Mouse (Mus musculus) layer of hippocampus, adult 9-11 months (tissue): ENCODE measurements around the gene Dnajc30.
"Not testable (repeated sequence)": the region's sequence is repeated elsewhere in the genome, so short reads cannot be mapped to it uniquely, and the experiment has no call there.

Experiments used
- DNase-seq: peaks from one replicate; pipeline ENCODE4 v3.0.0; 2022

The Dnajc30 gene

GRCm38 (mm10) chr5:135064909-135065446 lies 976 bp downstream of the Dnajc30 start, which contains the start of gene Bud23:
Bud23 (minus strand) TSS chr5:135064959.
- DNase-seq: not testable (repeated sequence)

- no peak for DNase-seq
These were observed 2.0 kb downstream of the Dnajc30 start for GRCm38 (mm10) chr5:135066008-135066407.

- DNase-seq: no peak
These were observed 6.4 kb downstream of the Dnajc30 start for GRCm38 (mm10) chr5:135070448-135070847.

GRCm38 (mm10) chr5:135072061-135072460 lies 8.1 kb downstream of the Dnajc30 start:
- DNase-seq: no peak

- no peak for DNase-seq
These were observed 8.7 kb downstream of the Dnajc30 start for GRCm38 (mm10) chr5:135072720-135073119.

- DNase-seq: no peak
These were observed 9.5 kb downstream of the Dnajc30 start for GRCm38 (mm10) chr5:135073349-135074150.

GRCm38 (mm10) chr5:135075655-135076054 lies 11.7 kb downstream of the Dnajc30 start:
- DNase-seq: no peak

GRCm38 (mm10) chr5:135076368-135076767 lies 12.4 kb downstream of the Dnajc30 start:
- no peak for DNase-seq

- peak; percentile 65 for DNase-seq
These were observed 13.0 kb downstream of the Dnajc30 start for GRCm38 (mm10) chr5:135076931-135077505.

GRCm38 (mm10) chr5:135077564-135078481 lies 13.8 kb downstream of the Dnajc30 start, which contains the start of gene Vps37d:
Vps37d (minus strand) TSS chr5:135078266.
- peak; percentile 89 for DNase-seq

- DNase-seq: no peak
These were observed 14.4 kb downstream of the Dnajc30 start for GRCm38 (mm10) chr5:135078482-135078810.

- DNase-seq: no peak
These were observed 15.6 kb downstream of the Dnajc30 start for GRCm38 (mm10) chr5:135079578-135079977.

GRCm38 (mm10) chr5:135080539-135080938 lies 16.5 kb downstream of the Dnajc30 start:
- DNase-seq: no peak

GRCm38 (mm10) chr5:135086871-135087270 lies 22.9 kb downstream of the Dnajc30 start:
- no peak for DNase-seq

- no peak for DNase-seq
These were observed 25.7 kb downstream of the Dnajc30 start, which contains the start of gene Mlxipl for GRCm38 (mm10) chr5:135089653-135090052. Mlxipl (plus strand) TSS chr5:135089890.

GRCm38 (mm10) chr5:135100981-135101380 lies 37.0 kb downstream of the Dnajc30 start:
- no peak for DNase-seq

GRCm38 (mm10) chr5:135103999-135104660 lies 40.1 kb downstream of the Dnajc30 start:
- DNase-seq: no peak

- DNase-seq: peak; percentile 71
These were observed 42.8 kb downstream of the Dnajc30 start for GRCm38 (mm10) chr5:135106758-135107256.

GRCm38 (mm10) chr5:135107521-135108501 lies 43.8 kb downstream of the Dnajc30 start:
- no peak for DNase-seq

GRCm38 (mm10) chr5:135109017-135109416 lies 45.0 kb downstream of the Dnajc30 start:
- DNase-seq: no peak

- DNase-seq: no peak
These were observed 45.4 kb downstream of the Dnajc30 start for GRCm38 (mm10) chr5:135109426-135109825.
